Mouse (Mus musculus) B cell, adult 67 days (primary cell): Measurements from ENCODE around the gene Tmem184c. TPM values are rescaled to one million over a fixed set of nuclear protein-coding genes. Genes with fewer than 3 reads are reported as not detected.

Experiments
- total RNA-seq, 2 experiments: library from RNA; stranded (reverse); gene quantifications; 4 replicates each; pipeline ENCODE4 v1.2.4; 2023

The Tmem184c gene
- total RNA-seq: 10 to 100 TPM; 20.0 to 29.1 TPM

GRCm38 (mm10) chr8:77610374-77610969, at the start of gene Tmem184c:
TSS of gene Tmem184c (minus strand) at chr8:77610698.

GRCm38 (mm10) chr8:77549121-77549706, 61.3 kb downstream of the Tmem184c start, which contains the start of gene Prmt9:
TSS of gene Prmt9 (plus strand) at chr8:77549397.

Other genes starting within 250 kb of the Tmem184c start
- gene Arhgap10, start 92.7 kb downstream of the Tmem184c start, total RNA-seq: 1 to 10 TPM; 4.4 to 6.7 TPM
- 10 to 100 TPM; 23.7 to 24.7 TPM for gene Prmt9, start 61.3 kb downstream of the Tmem184c start, total RNA-seq
- not detected for gene Ednra, start 113.8 kb upstream of the Tmem184c start, total RNA-seq